Mouse (Mus musculus) bone marrow, adult 2 months (tissue): ENCODE measurements around the gene Ciao1. TPM values are rescaled to one million over a fixed set of nuclear protein-coding genes. Genes with fewer than 3 reads are reported as not detected.
A peak's percentile ranks its signal among the peaks of the same experiment; 100 is the strongest.
"Not testable (repeated sequence)": the region's sequence is repeated elsewhere in the genome, so short reads cannot be mapped to it uniquely, and the experiment has no call there.

Experiments
- H3K27ac ChIP-seq: fragments of 200-500 bp; 2 replicates; pipeline ENCODE4 v1.5.1; 2012; ENCODE audit warnings: low read depth, mild to moderate bottlenecking, control low read depth, inconsistent platforms, low read length; ENCODE audit not compliant: control insufficient read depth, poor library complexity, insufficient read depth
- H3K4me1 ChIP-seq: fragments of 200-500 bp; 2 replicates; pipeline ENCODE4 v1.6.1; 2011; ENCODE audit warnings: low read length; ENCODE audit not compliant: control insufficient read depth, insufficient read depth
- H3K4me3 ChIP-seq: fragments of 200-500 bp; replicated peaks from 2 replicates; pipeline ENCODE3; 2011; ENCODE audit warnings: mild to moderate bottlenecking, low read depth, low read length, control low read depth; ENCODE audit not compliant: control insufficient read depth
- CTCF ChIP-seq: fragments of 200-500 bp; IDR thresholded peaks from 2 replicates; pipeline ENCODE4 v1.5.1; 2011; ENCODE audit warnings: low read length, control low read depth; ENCODE audit not compliant: control insufficient read depth, insufficient read depth
- POLR2A ChIP-seq: fragments of 200-500 bp; IDR thresholded peaks from 2 replicates; pipeline ENCODE4 v1.6.1; 2011; ENCODE audit warnings: low read depth, mild to moderate bottlenecking, control low read depth, low read length, borderline replicate concordance; ENCODE audit not compliant: control insufficient read depth
- WGBS: fragments of 180-500 bp; shearing (Covaris S2); methylation state at CpG from one replicate; pipeline ENCODE4 v1.1.7; 2018; 5-methylcytosine and 5-hydroxymethylcytosine counted together
- polyA plus RNA-seq: library from polyadenylated mRNA; stranded (reverse); fragments of >200 nt; gene quantifications from 2 replicates; pipeline ENCODE4 v1.2.4, GENCODE M21; 2011; ENCODE audit warnings: low replicate concordance; ENCODE audit not compliant: missing spikeins, insufficient read depth, insufficient read length

Ciao1 gene
- 24.9 and 26.9 TPM in 2 replicates for polyA plus RNA-seq

- Histone ChIP-seq H3K4me1 (no peaks in the 10 kb centered on the region; the same call in 1 of the 2 replicates), H3K4me3 (peak within 1 kb of the TSS; percentile 85), H3K27ac (peak within 1 kb of the TSS; percentile 62)
- peak; percentile 63 for TF ChIP-seq POLR2A
- TF ChIP-seq CTCF, result no peak
- under 1% methylated on average over 53 of the region's 53 CpGs for WGBS
Measured at GRCm38 (mm10) chr2:127247592-127248333, at the start of gene Ciao1, which contains the start of gene Tmem127. Ciao1 (minus strand) TSS chr2:127247816. Tmem127 (plus strand) TSS chr2:127247908.

- no peak overlapping the region for H3K27ac ChIP-seq
- H3K4me3 ChIP-seq, result no peak overlapping the region
- peaks cover 7% of the 10 kb centered on the region; the same call in 1 of the 2 replicates for H3K4me1 ChIP-seq
- TF ChIP-seq POLR2A, result no peak
- no peak for TF ChIP-seq CTCF
- WGBS, result 83% methylated on average over 7 of the region's 7 CpGs
Measured at GRCm38 (mm10) chr2:127297001-127297805, 49.6 kb upstream of the Ciao1 start.

- whole genome bisulfite sequencing, result 88% methylated on average over 4 of the region's 4 CpGs
- TF ChIP-seq POLR2A (no peak), CTCF (no peak)
- no peak overlapping the region for H3K27ac ChIP-seq
- H3K4me3 ChIP-seq, result no peak overlapping the region
- no peaks in the 10 kb centered on the region; the same call in 1 of the 2 replicates for H3K4me1 ChIP-seq
Measured at GRCm38 (mm10) chr2:127292250-127292649, 44.6 kb upstream of the Ciao1 start.

GRCm38 (mm10) chr2:127278162-127278561 is 30.5 kb upstream of the Ciao1 start:
- no peak overlapping the region for H3K4me3 ChIP-seq
- TF ChIP-seq CTCF (no peak), POLR2A (no peak)
- no peak overlapping the region; the same call in 1 of the 2 replicates for H3K27ac ChIP-seq
- no peaks in the 10 kb centered on the region; the same call in 1 of the 2 replicates for H3K4me1 ChIP-seq

- H3K4me3 ChIP-seq, result no peak overlapping the region
- TF ChIP-seq POLR2A, result no peak
- no peak for TF ChIP-seq CTCF
- H3K4me1 ChIP-seq, result peaks cover 3% of the 10 kb centered on the region
- no peak overlapping the region for H3K27ac ChIP-seq
- 84% methylated on average over 5 of the region's 5 CpGs for WGBS
Measured at GRCm38 (mm10) chr2:127275551-127276320, 28.1 kb upstream of the Ciao1 start.

- Histone ChIP-seq H3K4me3 (no peak overlapping the region), H3K27ac (no peak overlapping the region), H3K4me1 (peaks cover 3% of the 10 kb centered on the region)
- TF ChIP-seq CTCF (no peak), POLR2A (no peak)
- 83% methylated on average over 2 of the region's 2 CpGs for WGBS
Measured at GRCm38 (mm10) chr2:127274590-127274989, 27.0 kb upstream of the Ciao1 start.

GRCm38 (mm10) chr2:127272806-127273205 is 25.2 kb upstream of the Ciao1 start:
- Histone ChIP-seq H3K27ac (peak overlapping the region; percentile 48; the same call in 1 of the 2 replicates), H3K4me1 (peaks cover 3% of the 10 kb centered on the region), H3K4me3 (no peak overlapping the region)
- TF ChIP-seq POLR2A, result no peak
- no peak for TF ChIP-seq CTCF
- WGBS, result 86% methylated on average over 3 of the region's 3 CpGs

- 74% methylated on average over 4 of the region's 4 CpGs for WGBS
- not testable (repeated sequence) for H3K4me1 ChIP-seq, H3K4me3 ChIP-seq
Measured at GRCm38 (mm10) chr2:127272049-127272448, 24.4 kb upstream of the Ciao1 start.

More at GRCm38 (mm10) chr2:127272049-127272448, 24.4 kb upstream of the Ciao1 start:
- not testable (repeated sequence) for H3K27ac ChIP-seq
